Mouse (Mus musculus) spleen, adult 2 months (tissue): ENCODE data around the gene Ankrd44.

Source experiments
- CTCF ChIP-seq: fragments of 200-500 bp; IDR thresholded peaks from 2 replicates; pipeline ENCODE4 v1.5.1; 2011; ENCODE audit warnings: mild to moderate bottlenecking, inconsistent platforms; ENCODE audit not compliant: insufficient read depth, insufficient read length, insufficient replicate concordance; ENCODE audit errors: extremely low read depth
- POLR2A ChIP-seq: fragments of 200-500 bp; IDR thresholded peaks from 2 replicates; pipeline ENCODE4 v1.6.1; 2011; ENCODE audit warnings: low read depth, low read length, inconsistent platforms

- no peak for TF ChIP-seq CTCF
- no peak for TF ChIP-seq POLR2A
These were observed 25.1 kb downstream of the Ankrd44 start for GRCm38 (mm10) chr1:54901084-54901483.
